ENCODE assay signal across 13 mouse cellular contexts in the genomic region with DNA sequence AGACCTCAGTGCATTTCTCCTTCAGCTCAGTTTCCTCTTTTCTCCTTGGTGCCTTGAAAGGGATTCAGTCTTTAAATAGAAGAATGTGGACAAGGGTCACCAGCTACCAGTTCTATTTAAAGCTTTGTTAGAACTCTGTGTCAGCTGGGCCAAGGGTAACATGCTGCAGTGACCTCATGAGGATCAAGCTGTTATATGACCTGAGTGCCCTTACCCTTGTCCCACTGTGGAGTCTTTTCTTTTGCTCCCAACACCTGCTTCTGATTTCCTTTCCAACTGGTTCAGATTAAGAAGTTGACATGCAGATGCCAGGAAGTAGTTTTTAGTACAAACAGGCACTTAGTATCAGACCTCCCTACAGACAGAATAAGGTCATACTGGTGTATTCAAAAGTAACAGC. TPM values are rescaled to one million over a fixed set of nuclear protein-coding genes. Genes with fewer than 3 reads are reported as not detected.
DNase-seq lines count a peak whose midpoint lies in the region; ATAC-seq and TF ChIP-seq lines count a peak whose summit lies in the region.
"Had no signal": no experiment of that assay in that cellular context is flagged by ENCODE, and none has a peak within 500 bp of the region (broad histone marks: within the 10 kb centered on the region; RNA-seq: fewer than 3 reads in every experiment).

No protein-coding gene starts in this region.

- H3K4me2 ChIP-seq in embryonic facial prominence, embryonic 13.5 days = no peak overlapping the region
- H3K4me2 ChIP-seq: hindbrain, embryonic 12.5 days; liver, embryonic 15.5 days had no signal

- H3K27me3 ChIP-seq in embryonic facial prominence, embryonic 13.5 days = no peaks in the 10 kb centered on the region
- H3K27me3 ChIP-seq: hindbrain, embryonic 12.5 days; liver, embryonic 15.5 days had no signal

- peaks cover 2% of the 10 kb centered on the region for H3K36me3 ChIP-seq in ES-E14 (ENCODE audit: control insufficient read depth, insufficient read depth, low read length, poor library complexity, severe bottlenecking)
- H3K36me3 ChIP-seq in embryonic facial prominence, embryonic 13.5 days = peaks cover 64% of the 10 kb centered on the region

- H3K4me3 ChIP-seq in gastrocnemius, adult 2 months = no peak overlapping the region
- no peak overlapping the region for H3K4me3 ChIP-seq in ES-E14 (ENCODE audit: insufficient read depth in 1 of 2, low read depth in 1 of 2, low read length in 2 of 2, poor library complexity in 1 of 2, severe bottlenecking in 1 of 2)
- H3K4me3 ChIP-seq in embryonic facial prominence, embryonic 13.5 days = no peak overlapping the region
- H3K4me3 ChIP-seq: hindbrain, embryonic 12.5 days; liver, embryonic 15.5 days had no signal

- H3K9ac ChIP-seq in ES-E14 (ENCODE audit: insufficient read depth, low read depth, low read length, poor library complexity, severe bottlenecking) = no peak overlapping the region
- no peak overlapping the region for H3K9ac ChIP-seq in embryonic facial prominence, embryonic 13.5 days
- H3K9ac ChIP-seq: hindbrain, embryonic 12.5 days; liver, embryonic 15.5 days had no signal

- ATAC-seq in embryonic facial prominence, embryonic 13.5 days (ENCODE audit: insufficient number of reproducible peaks, insufficient read depth, low FRiP score, low TSS enrichment, low read depth) = no peak
- ATAC-seq: midbrain, embryonic 16.5 days had no signal

- TF ChIP-seq CTCF in gastrocnemius, adult 2 months (IDR thresholded peaks at IDR 0.05) = no peak

- peaks cover 5 to 9% of the 10 kb centered on the region in 2 experiments; a peak in 3 of 4 replicates for H3K4me1 ChIP-seq in ES-E14 (ENCODE audit: control insufficient read depth in 2 of 2, insufficient read depth in 2 of 2, low read length in 2 of 2, poor library complexity in 1 of 2)
- H3K4me1 ChIP-seq in embryonic facial prominence, embryonic 13.5 days = peaks cover 13% of the 10 kb centered on the region
- H3K4me1 ChIP-seq: hindbrain, embryonic 12.5 days had no signal

- peak overlapping the region; percentile 73 for H3K27ac ChIP-seq in gastrocnemius, adult 2 months
- peak overlapping the region; percentile 81; the same call in 1 of the 2 replicates for H3K27ac ChIP-seq in ES-E14 (ENCODE audit: insufficient read depth, low read depth, low read length, poor library complexity, severe bottlenecking)
- H3K27ac ChIP-seq in embryonic facial prominence, embryonic 13.5 days = 0 out of 2 replicates have a peak overlapping the region, but pooled peaks have one; percentile 7
- H3K27ac ChIP-seq: hindbrain, embryonic 12.5 days; liver, embryonic 15.5 days had no signal

- no peak for DNase-seq in gastrocnemius, adult 2 months
- DNase-seq in gastrocnemius, adult 8-10 months (ENCODE audit: low spot score in 2 of 2) = no peak
- no peak for DNase-seq in ES-E14 (ENCODE audit: low read depth, low spot score)
- peak; percentile 96 for DNase-seq in hindlimb bud, embryonic 11.5 days (ENCODE audit: extremely low spot score, low read depth, low spot score)
- DNase-seq in right cerebral cortex, postnatal 4 days = no peak
- no peak for DNase-seq in left cerebral cortex, postnatal 36 days (ENCODE audit: low spot score in 2 of 2)
- DNase-seq in adrenal gland, adult 18-20 months (ENCODE audit: low spot score in 2 of 2) = no peak
- DNase-seq: B cell, adult 2 months; kidney, postnatal 4 days had no signal

- no peaks in the 10 kb centered on the region for H3K9me3 ChIP-seq in ES-E14 (ENCODE audit: control insufficient read depth, insufficient read depth, low read depth, low read length)
- H3K9me3 ChIP-seq in embryonic facial prominence, embryonic 13.5 days = no peaks in the 10 kb centered on the region
- H3K9me3 ChIP-seq: hindbrain, embryonic 12.5 days; liver, embryonic 15.5 days had no signal

- intact Hi-C loops in gastrocnemius, adult 2 months (cut with DNase I) = no loop called here
- intact Hi-C loops in left cerebral cortex, postnatal 36 days (cut with DNase I) = no loop called here

- in situ Hi-C loops in ES-E14 (cut with MboI; ENCODE audit: low sequenced_read_pairs in 2 of 2, unreplicated experiment in 2 of 2) = no loop called here

TF ChIP-seq in ES-E14, 5 proteins besides CTCF, POLR2A, EP300 and RAD21:
- TF ChIP-seq CHD2 (IDR thresholded peaks at IDR 0.05; ENCODE audit: low read depth, low read length) (no peak), ZC3H11A (IDR thresholded peaks at IDR 0.05; ENCODE audit: borderline replicate concordance, low read depth, low read length) (no peak), HCFC1 (IDR thresholded peaks at IDR 0.05; ENCODE audit: borderline replicate concordance, insufficient read depth, low read length) (no peak), ZNF384 (IDR thresholded peaks at IDR 0.05; ENCODE audit: low read depth, low read length) (no peak), MAFK (IDR thresholded peaks at IDR 0.05; ENCODE audit: insufficient read depth, low read depth, low read length) (no peak)
TF ChIP-seq in ES-E14: peak in this region for 0.

RNA-seq across cellular contexts. Expression of a gene that starts 17.1 kb away (rescaled TPM):
- 100 to 1,000 TPM; 340 to 569 TPM for total RNA-seq in gastrocnemius, adult 2 months (2021)
- 100 to 1,000 TPM; 363 to 499 (median 389) TPM for total RNA-seq in gastrocnemius, adult 8-10 months (2022)
- total RNA-seq in ES-E14 (2012; rRNA removed) = 103 and 110 TPM in 2 replicates
- polyA plus RNA-seq in embryonic facial prominence, embryonic 13.5 days (2015; fragmentation: Nextera tagmentation; extraction: Ambion mirVana) = 115 and 127 TPM in 2 replicates
- total RNA-seq in left cerebral cortex, postnatal 36 days (2021) = 10 to 100 TPM; 80.3 to 81.5 TPM
- 1,000 to 10,000 TPM in 1 of 2 experiments, 100 to 1,000 TPM in 1; 969 to 1,652 TPM for total RNA-seq in adrenal gland, adult 18-20 months (2021)

RNA-seq across cellular contexts. Expression of a gene that starts 17.2 kb away (rescaled TPM):
- total RNA-seq in gastrocnemius, adult 2 months (2021) = 100 to 1,000 TPM; 261 to 470 TPM
- total RNA-seq in gastrocnemius, adult 8-10 months (2022) = 100 to 1,000 TPM; 282 to 349 (median 303) TPM
- total RNA-seq in ES-E14 (2012; rRNA removed) = 101 and 102 TPM in 2 replicates
- 119 and 133 TPM in 2 replicates for polyA plus RNA-seq in embryonic facial prominence, embryonic 13.5 days (2015; fragmentation: Nextera tagmentation; extraction: Ambion mirVana)
- total RNA-seq in left cerebral cortex, postnatal 36 days (2021) = 10 to 100 TPM; 63.4 to 66.5 TPM
- total RNA-seq in adrenal gland, adult 18-20 months (2021) = 100 to 1,000 TPM; 527 to 755 TPM

RNA-seq across cellular contexts. Expression of a gene that starts 33.4 kb away (rescaled TPM):
- not detected for total RNA-seq in gastrocnemius, adult 2 months (2021)
- total RNA-seq in gastrocnemius, adult 8-10 months (2022) = not detected
- total RNA-seq in ES-E14 (2012; rRNA removed) = 0.58 and 0.71 TPM in 2 replicates
- polyA plus RNA-seq in embryonic facial prominence, embryonic 13.5 days (2015; fragmentation: Nextera tagmentation; extraction: Ambion mirVana) = not detected in 2 replicates
- not detected for total RNA-seq in left cerebral cortex, postnatal 36 days (2021)
- not detected for total RNA-seq in adrenal gland, adult 18-20 months (2021)
- polyA plus RNA-seq: hindbrain, embryonic 12.5 days; liver, embryonic 15.5 days; midbrain, embryonic 16.5 days had no signal

Comparison
In these comparisons a context has a peak if more than half of its experiments do, and no peak if none do; other contexts are left out.
1. H3K27ac ChIP-seq: peak in every context shown above with its lines; median percentile 81 in ES-E14; 73 in gastrocnemius, adult 2 months; 7 in embryonic facial prominence, embryonic 13.5 days.